Mouse (Mus musculus) cerebellum, adult 2 months (tissue): ENCODE results near the gene Pparg.

Experiments
- CTCF ChIP-seq: fragments of 200-500 bp; IDR thresholded peaks from 2 replicates; pipeline ENCODE4 v1.5.1; 2011; ENCODE audit warnings: low read depth, mild to moderate bottlenecking, control low read depth, low read length, moderate library complexity, borderline replicate concordance; ENCODE audit not compliant: insufficient read depth
- POLR2A ChIP-seq: fragments of 200-500 bp; IDR thresholded peaks from 2 replicates; pipeline ENCODE4 v1.6.1; 2011; ENCODE audit warnings: low read length, control low read depth, borderline replicate concordance; ENCODE audit not compliant: insufficient read depth

- no peak for TF ChIP-seq CTCF
- TF ChIP-seq POLR2A: no peak
Observed at GRCm38 (mm10) chr6:115465876-115466275, 105.1 kb downstream of the Pparg start.
